Mouse (Mus musculus): ENCODE measurements around the gene Poln. TPM values are rescaled to one million over a fixed set of nuclear protein-coding genes. Genes with fewer than 3 reads are reported as not detected.

The Poln gene
- polyA plus RNA-seq, 3 experiments from 2014 or later: 0.47 to 5.8 (median 1.5) TPM

GRCm38 (mm10) chr5:34093021-34093420 is 76.2 kb downstream of the Poln start:
- no peak for ATAC-seq

DNA sequence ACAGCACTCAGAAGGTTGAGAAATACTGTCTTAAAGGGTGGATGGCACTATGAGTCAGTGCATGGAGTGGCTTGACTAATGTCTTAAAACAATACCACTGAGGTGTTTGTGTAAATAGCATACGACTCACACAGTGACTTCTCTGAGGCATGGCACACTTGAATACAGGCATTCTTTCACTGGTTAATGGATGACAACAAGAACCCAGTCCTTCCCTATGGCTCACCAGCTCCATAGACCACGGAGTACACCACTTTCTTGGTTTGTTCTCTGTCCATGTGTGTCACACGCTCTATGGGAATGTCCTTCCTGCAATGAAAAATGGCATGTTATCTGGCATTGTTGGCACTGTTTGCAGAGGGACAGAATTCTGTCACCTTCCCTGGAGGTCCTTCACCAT is 136.7 kb downstream of the Poln start:
- ATAC-seq: no peak

GRCm38 (mm10) chr5:34031022-34031421 is 138.2 kb downstream of the Poln start:
- no peak for ATAC-seq

GRCm38 (mm10) chr5:34030101-34030500 is 139.1 kb downstream of the Poln start:
- ATAC-seq: no peak

- ATAC-seq: no peak
Measured at GRCm38 (mm10) chr5:34018968-34019367, 150.3 kb downstream of the Poln start.

GRCm38 (mm10) chr5:34014652-34015051 is 154.6 kb downstream of the Poln start:
- no peak for ATAC-seq

GRCm38 (mm10) chr5:34007392-34007941 is 161.8 kb downstream of the Poln start:
- no peak for ATAC-seq

- no peak for ATAC-seq
Measured at GRCm38 (mm10) chr5:34006832-34007231, 162.4 kb downstream of the Poln start.

GRCm38 (mm10) chr5:34004618-34005017 is 164.6 kb downstream of the Poln start:
- ATAC-seq: no peak

DNA sequence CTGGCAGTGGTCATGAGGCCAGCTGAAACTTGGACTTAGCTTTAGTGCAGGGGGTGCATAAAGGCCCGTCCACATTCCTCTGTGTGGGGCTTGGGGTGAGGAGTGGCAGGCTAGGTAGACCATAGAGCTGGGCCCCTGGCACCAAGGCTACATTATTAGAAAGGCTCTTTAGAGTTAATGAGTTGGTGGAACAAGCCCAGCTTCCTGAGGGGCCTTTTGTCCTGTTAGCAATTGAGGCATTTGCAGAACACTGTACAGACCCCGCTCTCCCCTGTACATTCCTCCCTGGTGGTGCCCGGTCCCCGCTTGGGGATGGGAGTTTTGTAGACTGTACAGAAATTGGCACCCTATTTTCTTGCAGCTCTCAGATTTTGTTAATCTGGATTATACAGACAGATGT is 166.6 kb downstream of the Poln start:
- no peak for ATAC-seq

GRCm38 (mm10) chr5:34001401-34001800 is 167.8 kb downstream of the Poln start:
- no peak for ATAC-seq

DNA sequence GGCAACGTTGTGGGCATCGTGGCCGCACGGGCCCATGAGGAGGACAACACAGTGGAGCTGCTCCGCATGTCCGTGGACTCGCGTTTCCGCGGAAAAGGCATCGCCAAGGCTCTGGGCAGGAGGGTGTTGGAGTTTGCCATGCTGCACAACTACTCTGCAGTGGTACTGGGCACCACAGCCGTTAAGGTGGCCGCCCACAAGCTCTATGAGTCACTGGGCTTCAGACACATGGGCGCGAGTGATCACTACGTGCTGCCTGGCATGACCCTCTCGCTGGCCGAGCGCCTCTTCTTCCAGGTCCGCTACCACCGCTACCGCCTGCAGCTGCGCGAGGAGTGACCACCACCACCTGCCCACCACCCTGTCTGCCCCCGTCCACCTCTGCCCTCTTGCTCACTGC is 168.4 kb downstream of the Poln start:
- no peak for ATAC-seq

- no peak for ATAC-seq
Measured at GRCm38 (mm10) chr5:33999466-34000090, 169.7 kb downstream of the Poln start.

DNA sequence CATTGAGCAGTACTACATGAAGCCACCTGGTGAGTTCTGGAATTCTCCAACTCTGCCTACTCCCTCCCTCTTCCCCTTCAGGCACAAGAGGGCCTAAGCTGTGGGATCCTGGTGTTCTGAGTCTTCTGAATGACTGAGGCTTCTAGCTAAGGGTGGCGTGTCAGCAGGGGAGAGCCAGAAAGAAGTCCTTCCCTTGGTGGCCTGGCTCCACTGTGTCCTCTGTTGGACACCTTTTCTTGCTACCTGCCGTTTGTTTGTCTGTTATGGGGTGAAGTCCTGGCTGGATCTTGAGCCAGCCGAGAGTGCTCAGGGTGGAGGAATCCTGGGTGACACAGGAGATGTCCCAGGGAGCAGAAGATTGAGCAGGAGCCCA is 170.8 kb downstream of the Poln start:
- no peak for ATAC-seq

- ATAC-seq: no peak
Measured at GRCm38 (mm10) chr5:33997829-33998504, 171.3 kb downstream of the Poln start.

GRCm38 (mm10) chr5:33997051-33997741 is 172.1 kb downstream of the Poln start:
- no peak for ATAC-seq

DNA sequence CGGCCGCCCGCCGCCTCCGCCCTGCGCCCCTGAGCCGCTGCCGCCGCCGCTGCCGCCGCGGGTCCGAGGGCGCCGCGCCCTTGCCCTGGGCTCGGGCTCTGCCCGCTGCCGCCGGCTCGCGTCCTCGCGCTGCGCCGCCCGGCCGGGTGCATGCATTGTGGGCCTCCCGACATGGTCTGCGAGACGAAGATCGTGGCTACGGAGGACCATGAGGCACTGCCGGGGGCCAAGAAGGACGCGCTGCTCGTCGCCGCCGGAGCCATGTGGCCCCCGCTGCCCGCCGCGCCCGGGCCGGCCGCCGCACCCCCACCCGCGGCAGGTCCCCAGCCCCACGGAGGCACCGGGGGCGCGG is 172.6 kb downstream of the Poln start:
- no peak for ATAC-seq

- no peak for ATAC-seq
Measured at GRCm38 (mm10) chr5:33995843-33996693, 173.2 kb downstream of the Poln start, which contains the start of gene Nat8l. Gene Nat8l (plus strand): TSS chr5:33995984.

- no peak for ATAC-seq
Measured at GRCm38 (mm10) chr5:33994671-33995625, 174.3 kb downstream of the Poln start.

- ATAC-seq: no peak
Measured at GRCm38 (mm10) chr5:33983309-33984121, 185.7 kb downstream of the Poln start, which contains the start of gene Gm1673. Gene Gm1673 (plus strand): TSS chr5:33983433.
